Mouse (Mus musculus): ENCODE measurements around the gene Hspe1. TPM values are rescaled to one million over a fixed set of nuclear protein-coding genes. Genes with fewer than 3 reads are reported as not detected.

Gene Hspe1
- polyA plus RNA-seq (2015; fragmentation: Nextera tagmentation; extraction: Ambion mirVana) = 306 and 363 TPM in 2 replicates

- under 1% methylated on average over 64 of the region's 76 CpGs for WGBS
- Histone ChIP-seq H3K27ac (replicated peaks) (peak within 1 kb of the TSS; percentile 97), H3K4me3 (peak within 1 kb of the TSS; percentile 85), H3K4me1 (peaks cover 48% of the 10 kb centered on the region), H3K9me3 (no peaks in the 10 kb centered on the region), H3K27me3 (replicated peaks) (no peaks in the 10 kb centered on the region), H3K36me3 (peaks cover 60% of the 10 kb centered on the region), H3K4me2 (peak within 1 kb of the TSS; percentile 90), H3K9ac (peak within 1 kb of the TSS; percentile 95)
- peak; percentile 93 for ATAC-seq (ENCODE audit: extremely low read depth, insufficient number of reproducible peaks, low FRiP score, low TSS enrichment)
These were observed at the start of gene Hspe1, which contains the start of gene Hspd1 for GRCm38 (mm10) chr1:55087932-55088610. Gene Hspe1, plus strand, starts transcription at chr1:55088132. Gene Hspd1, minus strand, starts transcription at chr1:55088243.

GRCm38 (mm10) chr1:55039944-55040343 is 48.0 kb upstream of the Hspe1 start:
- H3K36me3 ChIP-seq = no peaks in the 10 kb centered on the region
- H3K4me2 ChIP-seq = no peak overlapping the region
- WGBS = 83% methylated on average over 1 of the region's 1 CpGs
- H3K9me3 ChIP-seq = peaks cover 11% of the 10 kb centered on the region; the same call in 1 of the 2 replicates
- H3K27me3 ChIP-seq (replicated peaks) = peaks cover 6% of the 10 kb centered on the region; the same call in 1 of the 2 replicates
- no peaks in the 10 kb centered on the region for H3K4me1 ChIP-seq
- H3K9ac ChIP-seq = no peak overlapping the region
- no peak for ATAC-seq (ENCODE audit: extremely low read depth, insufficient number of reproducible peaks, low FRiP score, low TSS enrichment)
- H3K4me3 ChIP-seq = no peak overlapping the region
- no peak overlapping the region for H3K27ac ChIP-seq (replicated peaks)

GRCm38 (mm10) chr1:55041691-55042090 is 46.2 kb upstream of the Hspe1 start:
- H3K27ac ChIP-seq (replicated peaks) = no peak overlapping the region
- WGBS = 73% methylated on average over 4 of the region's 4 CpGs
- no peak overlapping the region for H3K9ac ChIP-seq
- H3K36me3 ChIP-seq = no peaks in the 10 kb centered on the region
- H3K9me3 ChIP-seq = peaks cover 11% of the 10 kb centered on the region; the same call in 1 of the 2 replicates
- peaks cover 6% of the 10 kb centered on the region; the same call in 1 of the 2 replicates for H3K27me3 ChIP-seq (replicated peaks)
- no peaks in the 10 kb centered on the region for H3K4me1 ChIP-seq
- H3K4me3 ChIP-seq = no peak overlapping the region
- ATAC-seq (ENCODE audit: extremely low read depth, insufficient number of reproducible peaks, low FRiP score, low TSS enrichment) = no peak
- no peak overlapping the region for H3K4me2 ChIP-seq

GRCm38 (mm10) chr1:55042246-55042645 is 45.7 kb upstream of the Hspe1 start:
- H3K27me3 ChIP-seq (replicated peaks) = peaks cover 6% of the 10 kb centered on the region; the same call in 1 of the 2 replicates
- no peak for ATAC-seq (ENCODE audit: extremely low read depth, insufficient number of reproducible peaks, low FRiP score, low TSS enrichment)
- peaks cover 11% of the 10 kb centered on the region; the same call in 1 of the 2 replicates for H3K9me3 ChIP-seq
- no peak overlapping the region for H3K27ac ChIP-seq (replicated peaks)
- no peak overlapping the region for H3K4me2 ChIP-seq
- WGBS = 68% methylated on average over 1 of the region's 1 CpGs
- no peaks in the 10 kb centered on the region for H3K4me1 ChIP-seq
- H3K4me3 ChIP-seq = no peak overlapping the region
- H3K9ac ChIP-seq = no peak overlapping the region
- H3K36me3 ChIP-seq = no peaks in the 10 kb centered on the region

GRCm38 (mm10) chr1:55043164-55043563 is 44.8 kb upstream of the Hspe1 start:
- Histone ChIP-seq H3K4me2 (no peak overlapping the region), H3K27ac (replicated peaks) (no peak overlapping the region), H3K36me3 (no peaks in the 10 kb centered on the region), H3K4me3 (no peak overlapping the region), H3K27me3 (replicated peaks) (peaks cover 6% of the 10 kb centered on the region; the same call in 1 of the 2 replicates), H3K9me3 (peaks cover 13% of the 10 kb centered on the region; the same call in 1 of the 2 replicates), H3K9ac (no peak overlapping the region), H3K4me1 (no peaks in the 10 kb centered on the region)
- 67% methylated on average over 3 of the region's 3 CpGs for WGBS
- ATAC-seq (ENCODE audit: extremely low read depth, insufficient number of reproducible peaks, low FRiP score, low TSS enrichment) = no peak

- no peak overlapping the region for H3K4me2 ChIP-seq
- H3K4me3 ChIP-seq = no peak overlapping the region
- no peak for ATAC-seq (ENCODE audit: extremely low read depth, insufficient number of reproducible peaks, low FRiP score, low TSS enrichment)
- H3K9ac ChIP-seq = no peak overlapping the region
- H3K4me1 ChIP-seq = peaks cover 13% of the 10 kb centered on the region
- H3K9me3 ChIP-seq = 0 out of 2 replicates have a peak, but pooled peaks cover 3% of the 10 kb centered on the region
- H3K27ac ChIP-seq (replicated peaks) = no peak overlapping the region
- H3K27me3 ChIP-seq (replicated peaks) = peaks cover 2% of the 10 kb centered on the region; the same call in 1 of the 2 replicates
- H3K36me3 ChIP-seq = no peaks in the 10 kb centered on the region
- WGBS = 61% methylated on average over 4 of the region's 4 CpGs
These were observed 38.9 kb upstream of the Hspe1 start for GRCm38 (mm10) chr1:55048841-55049587.

GRCm38 (mm10) chr1:55051671-55052070 is 36.3 kb upstream of the Hspe1 start:
- peaks cover 20% of the 10 kb centered on the region for H3K36me3 ChIP-seq
- peak overlapping the region; percentile 92 for H3K4me2 ChIP-seq
- 85% methylated on average over 3 of the region's 3 CpGs for WGBS
- no peaks in the 10 kb centered on the region for H3K27me3 ChIP-seq (replicated peaks)
- peaks cover 22% of the 10 kb centered on the region for H3K4me1 ChIP-seq
- H3K9me3 ChIP-seq = 0 out of 2 replicates have a peak, but pooled peaks cover 3% of the 10 kb centered on the region
- H3K9ac ChIP-seq = peak overlapping the region; percentile 86
- H3K4me3 ChIP-seq = peak overlapping the region; percentile 73
- H3K27ac ChIP-seq (replicated peaks) = peak overlapping the region; percentile 86
- no peak for ATAC-seq (ENCODE audit: extremely low read depth, insufficient number of reproducible peaks, low FRiP score, low TSS enrichment)

GRCm38 (mm10) chr1:55052355-55052953 is 35.5 kb upstream of the Hspe1 start, which contains the start of gene Coq10b:
Gene Coq10b, plus strand, starts transcription at chr1:55052770.
- Histone ChIP-seq H3K4me2 (peak within 1 kb of the TSS; percentile 92), H3K4me3 (peak within 1 kb of the TSS; percentile 73), H3K4me1 (peaks cover 22% of the 10 kb centered on the region), H3K27ac (replicated peaks) (peak within 1 kb of the TSS; percentile 91), H3K9ac (peak within 1 kb of the TSS; percentile 88), H3K36me3 (peaks cover 28% of the 10 kb centered on the region), H3K27me3 (replicated peaks) (no peaks in the 10 kb centered on the region), H3K9me3 (0 out of 2 replicates have a peak, but pooled peaks cover 3% of the 10 kb centered on the region)
- under 1% methylated on average over 46 of the region's 46 CpGs for WGBS
- peak; percentile 100 for ATAC-seq (ENCODE audit: extremely low read depth, insufficient number of reproducible peaks, low FRiP score, low TSS enrichment)

- under 1% methylated on average over 42 of the region's 42 CpGs for WGBS
These were observed 34.9 kb upstream of the Hspe1 start for GRCm38 (mm10) chr1:55053005-55053404.

GRCm38 (mm10) chr1:55053596-55053995 is 34.3 kb upstream of the Hspe1 start:
- H3K9ac ChIP-seq = peak overlapping the region; percentile 88

More at GRCm38 (mm10) chr1:55053005-55053404, 34.9 kb upstream of the Hspe1 start:
- Histone ChIP-seq H3K36me3 (peaks cover 28% of the 10 kb centered on the region), H3K9ac (peak overlapping the region; percentile 88), H3K27me3 (replicated peaks) (no peaks in the 10 kb centered on the region), H3K9me3 (0 out of 2 replicates have a peak, but pooled peaks cover 2% of the 10 kb centered on the region), H3K4me2 (peak overlapping the region; percentile 73), H3K4me1 (peaks cover 22% of the 10 kb centered on the region), H3K27ac (replicated peaks) (peak overlapping the region; percentile 91), H3K4me3 (peak overlapping the region; percentile 73)
- peak; percentile 74 for ATAC-seq (ENCODE audit: extremely low read depth, insufficient number of reproducible peaks, low FRiP score, low TSS enrichment)

More at GRCm38 (mm10) chr1:55053596-55053995, 34.3 kb upstream of the Hspe1 start:
- Histone ChIP-seq H3K4me1 (peaks cover 24% of the 10 kb centered on the region), H3K4me2 (peak overlapping the region; percentile 73), H3K4me3 (peak overlapping the region; percentile 73), H3K36me3 (peaks cover 28% of the 10 kb centered on the region), H3K27ac (replicated peaks) (peak overlapping the region; percentile 91), H3K27me3 (replicated peaks) (no peaks in the 10 kb centered on the region), H3K9me3 (no peaks in the 10 kb centered on the region)
- ATAC-seq (ENCODE audit: extremely low read depth, insufficient number of reproducible peaks, low FRiP score, low TSS enrichment) = no peak
- WGBS = 55% methylated on average over 4 of the region's 4 CpGs

Measured in heart, embryonic 13.5 days (tissue).